Mouse (Mus musculus): ENCODE data around the gene Fkbp3. TPM values are rescaled to one million over a fixed set of nuclear protein-coding genes. Genes with fewer than 3 reads are reported as not detected.

Gene Fkbp3
- polyA plus RNA-seq, 1 experiment from 2014 or later: 390 TPM

Other genes with a start within 250 kb of the Fkbp3 start
- gene Gm527, start 156.1 kb downstream of the Fkbp3 start, polyA plus RNA-seq (2014; fragmentation: Nextera tagmentation; extraction: Ambion mirVana): 5.4 and 6.1 TPM in 2 replicates
- gene Klhl28, start 108.5 kb downstream of the Fkbp3 start, polyA plus RNA-seq (2014; fragmentation: Nextera tagmentation; extraction: Ambion mirVana): 12.3 and 15.0 TPM in 2 replicates
- gene Togaram1, start 108.2 kb downstream of the Fkbp3 start, polyA plus RNA-seq (2014; fragmentation: Nextera tagmentation; extraction: Ambion mirVana): 30.2 and 34.2 TPM in 2 replicates
- gene Prpf39, start 37.7 kb downstream of the Fkbp3 start, polyA plus RNA-seq (2014; fragmentation: Nextera tagmentation; extraction: Ambion mirVana): 56.4 and 58.7 TPM in 2 replicates
- 7.5 and 10.2 TPM in 2 replicates for gene Fancm, start 1.6 kb upstream of the Fkbp3 start, polyA plus RNA-seq (2014; fragmentation: Nextera tagmentation; extraction: Ambion mirVana)
- 55.6 and 58.7 TPM in 2 replicates for gene Mis18bp1, start 98.6 kb upstream of the Fkbp3 start, polyA plus RNA-seq (2014; fragmentation: Nextera tagmentation; extraction: Ambion mirVana)
- not detected in 2 replicates for gene Wdr20rt, start 151.5 kb upstream of the Fkbp3 start, polyA plus RNA-seq (2014; fragmentation: Nextera tagmentation; extraction: Ambion mirVana)

Measured in intestine, embryonic 14.5 days (tissue).